Comparison of ENCODE assay signal across 15 mouse cellular contexts in genomic region chr2:121036733-121037341, GRCm38 (mm10). TPM values are rescaled to one million over a fixed set of nuclear protein-coding genes. Genes with fewer than 3 reads are reported as not detected.
DNase-seq lines count a peak whose midpoint lies in the region; ATAC-seq and TF ChIP-seq lines count a peak whose summit lies in the region.
"Had no signal": no experiment of that assay in that cellular context is flagged by ENCODE, and none has a peak within 500 bp of the region (broad histone marks: within the 10 kb centered on the region; RNA-seq: fewer than 3 reads in every experiment).

TSS of gene Epb42 (minus strand) at chr2:121037072.

- H3K4me2 ChIP-seq in forebrain, embryonic 11.5 days (ENCODE audit: low read depth, low read length, severe bottlenecking) = no peak within 1 kb of the TSS
- no peak within 1 kb of the TSS for H3K4me2 ChIP-seq in midbrain, embryonic 11.5 days
- H3K4me2 ChIP-seq in liver, embryonic 14.5 days (ENCODE audit: low read depth) = peak within 1 kb of the TSS; percentile 86
- H3K4me2 ChIP-seq: forebrain, embryonic 15.5 days had no signal

- H3K4me1 ChIP-seq in forebrain, embryonic 10.5 days = no peaks in the 10 kb centered on the region
- no peaks in the 10 kb centered on the region for H3K4me1 ChIP-seq in forebrain, embryonic 11.5 days (replicated peaks; ENCODE audit: control insufficient read depth, insufficient read depth, low read length)
- no peaks in the 10 kb centered on the region for H3K4me1 ChIP-seq in midbrain, embryonic 10.5 days
- no peaks in the 10 kb centered on the region for H3K4me1 ChIP-seq in midbrain, embryonic 11.5 days (ENCODE audit: control insufficient read depth, insufficient read depth, low read length)
- H3K4me1 ChIP-seq in liver, embryonic 14.5 days (replicated peaks; ENCODE audit: control insufficient read depth in 2 of 2, insufficient read depth in 2 of 2, low read length in 1 of 2) = peaks cover 6 to 21% of the 10 kb centered on the region in 2 experiments
- H3K4me1 ChIP-seq: forebrain, embryonic 15.5 days had no signal

- no peak for ATAC-seq in forebrain, embryonic 11.5 days (replicated peaks; ENCODE audit: low FRiP score)
- no peak for ATAC-seq in midbrain, embryonic 11.5 days (ENCODE audit: low FRiP score)
- peak; percentile 99 for ATAC-seq in liver, embryonic 14.5 days (ENCODE audit: insufficient read depth)
- ATAC-seq: forebrain, embryonic 15.5 days; inflammation-experienced regulatory T-cells, adult 6 months; Patski had no signal

- H3K27me3 ChIP-seq in forebrain, embryonic 10.5 days (ENCODE audit: poor library complexity, severe bottlenecking) = no peaks in the 10 kb centered on the region
- no peaks in the 10 kb centered on the region for H3K27me3 ChIP-seq in forebrain, embryonic 11.5 days (ENCODE audit: control insufficient read depth, insufficient read depth, low read length)
- H3K27me3 ChIP-seq in midbrain, embryonic 10.5 days (ENCODE audit: low read depth, poor library complexity, severe bottlenecking) = no peaks in the 10 kb centered on the region
- H3K27me3 ChIP-seq in midbrain, embryonic 11.5 days (ENCODE audit: control insufficient read depth, insufficient read depth, low read length) = no peaks in the 10 kb centered on the region
- H3K27me3 ChIP-seq in liver, embryonic 14.5 days (ENCODE audit: control insufficient read depth, insufficient read depth, low read length) = no peaks in the 10 kb centered on the region
- H3K27me3 ChIP-seq: forebrain, embryonic 15.5 days had no signal

- 75% methylated on average over 5 of the region's 5 CpGs for WGBS in forebrain, embryonic 10.5 days
- WGBS in forebrain, embryonic 11.5 days = 70% methylated on average over 5 of the region's 5 CpGs
- WGBS in midbrain, embryonic 10.5 days = 71% methylated on average over 5 of the region's 5 CpGs
- 66% methylated on average over 5 of the region's 5 CpGs for WGBS in midbrain, embryonic 11.5 days
- 12% methylated on average over 5 of the region's 5 CpGs for WGBS in liver, embryonic 14.5 days (ENCODE audit: insufficient replicate concordance)

- peak within 1 kb of the TSS; percentile 7; the same call in 1 of the 2 replicates for H3K27ac ChIP-seq in forebrain, embryonic 10.5 days
- H3K27ac ChIP-seq in forebrain, embryonic 11.5 days (ENCODE audit: low read depth, low read length) = no peak within 1 kb of the TSS
- no peak within 1 kb of the TSS for H3K27ac ChIP-seq in midbrain, embryonic 10.5 days (replicated peaks)
- H3K27ac ChIP-seq in midbrain, embryonic 11.5 days (ENCODE audit: low read depth, low read length) = no peak within 1 kb of the TSS
- H3K27ac ChIP-seq in liver, embryonic 14.5 days = peak within 1 kb of the TSS; percentile 98
- H3K27ac ChIP-seq: forebrain, embryonic 15.5 days had no signal

- DNase-seq in forebrain, embryonic 10.5 days (ENCODE audit: extremely low spot score, low spot score) = no peak
- no peak for DNase-seq in forebrain, embryonic 11.5 days (ENCODE audit: low spot score)
- DNase-seq in midbrain, embryonic 10.5 days (ENCODE audit: low spot score) = no peak
- DNase-seq in midbrain, embryonic 11.5 days (ENCODE audit: low spot score, missing footprints) = no peak
- DNase-seq in liver, embryonic 14.5 days (ENCODE audit: low read depth in 3 of 3, low spot score in 3 of 3) = peak; percentile 89 to 92 (median 92)
- peak; percentile 51 for DNase-seq in yolk sac, embryonic 10.5 days (ENCODE audit: low spot score)
- no peak for DNase-seq in right cerebral cortex, postnatal 36 days (ENCODE audit: low spot score in 2 of 2)
- DNase-seq in retina, embryonic 14.5 days (ENCODE audit: low spot score) = no peak
- DNase-seq: adrenal gland, postnatal 25 days; cerebellum, postnatal 36 days; layer of hippocampus, adult 9-11 months had no signal

- TF ChIP-seq EP300 in liver, embryonic 14.5 days (IDR thresholded peaks at IDR 0.05; ENCODE audit: low read depth) = peak; percentile 91

- TF ChIP-seq CTCF in liver, embryonic 14.5 days (IDR thresholded peaks at IDR 0.05; ENCODE audit: low read depth) = no peak

- no peaks in the 10 kb centered on the region for H3K9me3 ChIP-seq in forebrain, embryonic 10.5 days
- H3K9me3 ChIP-seq in forebrain, embryonic 11.5 days (ENCODE audit: control insufficient read depth, low read length) = no peaks in the 10 kb centered on the region
- no peaks in the 10 kb centered on the region for H3K9me3 ChIP-seq in midbrain, embryonic 10.5 days (replicated peaks)
- H3K9me3 ChIP-seq in midbrain, embryonic 11.5 days (ENCODE audit: control insufficient read depth, low read length) = no peaks in the 10 kb centered on the region
- H3K9me3 ChIP-seq in liver, embryonic 14.5 days (ENCODE audit: control insufficient read depth, low read length) = no peaks in the 10 kb centered on the region; the same call in 1 of the 2 replicates
- H3K9me3 ChIP-seq: forebrain, embryonic 15.5 days had no signal

- H3K36me3 ChIP-seq in forebrain, embryonic 10.5 days (replicated peaks) = no peaks in the 10 kb centered on the region
- H3K36me3 ChIP-seq in forebrain, embryonic 11.5 days (ENCODE audit: control insufficient read depth, insufficient read depth, low read length) = no peaks in the 10 kb centered on the region
- no peaks in the 10 kb centered on the region for H3K36me3 ChIP-seq in midbrain, embryonic 10.5 days
- H3K36me3 ChIP-seq in midbrain, embryonic 11.5 days (ENCODE audit: control insufficient read depth, insufficient read depth, low read length) = no peaks in the 10 kb centered on the region
- peaks cover 38% of the 10 kb centered on the region for H3K36me3 ChIP-seq in liver, embryonic 14.5 days (replicated peaks; ENCODE audit: control insufficient read depth, insufficient read depth, low read depth)
- H3K36me3 ChIP-seq: forebrain, embryonic 15.5 days had no signal

- H3K9ac ChIP-seq in forebrain, embryonic 11.5 days (ENCODE audit: low read length) = no peak within 1 kb of the TSS
- H3K9ac ChIP-seq in midbrain, embryonic 11.5 days (ENCODE audit: low read length) = no peak within 1 kb of the TSS
- H3K9ac ChIP-seq in liver, embryonic 14.5 days (replicated peaks) = peak within 1 kb of the TSS; percentile 91
- H3K9ac ChIP-seq: forebrain, embryonic 15.5 days had no signal

- H3K4me3 ChIP-seq in forebrain, embryonic 10.5 days = peak within 1 kb of the TSS; percentile 16; the same call in 1 of the 2 replicates
- H3K4me3 ChIP-seq in forebrain, embryonic 11.5 days (ENCODE audit: low read depth, low read length) = no peak within 1 kb of the TSS
- H3K4me3 ChIP-seq in midbrain, embryonic 10.5 days = 0 out of 2 replicates have a peak within 1 kb of the TSS, but pooled peaks have one; percentile 9
- no peak within 1 kb of the TSS for H3K4me3 ChIP-seq in midbrain, embryonic 11.5 days (ENCODE audit: low read depth, low read length)
- H3K4me3 ChIP-seq in liver, embryonic 14.5 days (ENCODE audit: insufficient read depth in 1 of 2, low read depth in 2 of 2, low read length in 2 of 2) = peak within 1 kb of the TSS; percentile 89 to 99
- H3K4me3 ChIP-seq: forebrain, embryonic 15.5 days; myocyte had no signal

RNA-seq across cellular contexts. Expression of gene Epb42, which starts in this region (rescaled TPM):
- 6.2 and 10.9 TPM in 2 replicates for polyA plus RNA-seq in forebrain, embryonic 10.5 days (2016; fragmentation: Nextera tagmentation; extraction: Ambion mirVana)
- polyA plus RNA-seq in forebrain, embryonic 11.5 days (2014; fragmentation: Nextera tagmentation; extraction: Ambion mirVana) = 7.6 and 8.4 TPM in 2 replicates
- 6.3 and 7.4 TPM in 2 replicates for polyA plus RNA-seq in midbrain, embryonic 10.5 days (2016; fragmentation: Nextera tagmentation; extraction: Ambion mirVana)
- 5.5 and 7.0 TPM in 2 replicates for polyA plus RNA-seq in midbrain, embryonic 11.5 days (2014; fragmentation: Nextera tagmentation; extraction: Ambion mirVana)
- 149 and 162 TPM in 2 replicates for polyA plus RNA-seq in liver, embryonic 14.5 days (2012; rRNA removed)
- 129 and 131 TPM in 2 replicates for polyA plus RNA-seq in liver, embryonic 14.5 days (2014; fragmentation: Nextera tagmentation; extraction: Ambion mirVana)
- polyA plus RNA-seq: myocyte, Patski had no signal

Comparison
In these comparisons a context has a peak if more than half of its experiments do, and no peak if none do; other contexts are left out.
1. RNA of gene Epb42 (polyA plus RNA-seq): 129 to 162 TPM in liver, embryonic 14.5 days; 6.2 to 10.9 TPM in forebrain, embryonic 10.5 days, 7.6 to 8.4 TPM in forebrain, embryonic 11.5 days, 6.3 to 7.4 TPM in midbrain, embryonic 10.5 days and 5.5 to 7.0 TPM in midbrain, embryonic 11.5 days; every median in the first group is over 10 times any median in the second.
2. H3K27ac ChIP-seq: peak in forebrain, embryonic 10.5 days (single experiment) and liver, embryonic 14.5 days (single experiment); none in forebrain, embryonic 11.5 days (single experiment), midbrain, embryonic 10.5 days (single experiment) and midbrain, embryonic 11.5 days (single experiment).
3. H3K4me3 ChIP-seq: peak in forebrain, embryonic 10.5 days (single experiment), midbrain, embryonic 10.5 days (single experiment) and liver, embryonic 14.5 days (2 of 2); none in forebrain, embryonic 11.5 days (single experiment) and midbrain, embryonic 11.5 days (single experiment).
4. DNase-seq: peak in liver, embryonic 14.5 days (3 of 3) and yolk sac, embryonic 10.5 days (single experiment); none in forebrain, embryonic 10.5 days (single experiment), forebrain, embryonic 11.5 days (single experiment), midbrain, embryonic 10.5 days (single experiment), midbrain, embryonic 11.5 days (single experiment), right cerebral cortex, postnatal 36 days (0 of 2) and retina, embryonic 14.5 days (single experiment).